Mouse (Mus musculus): ENCODE data around the gene Vdr. TPM values are rescaled to one million over a fixed set of nuclear protein-coding genes. Genes with fewer than 3 reads are reported as not detected.

Vdr gene
- polyA plus RNA-seq, 1 experiment from 2014 or later: 47.9 TPM

- ChIA-PET CTCF (interaction anchor here (1.8 to 2.1 kb wide), 2 partner anchors 41 to 96 kb away, joined by 6 read pairs; no protein-coding TSS in a partner anchor), POLR2A (no interaction called here)
- ATAC-seq (no peak), DNase-seq (ENCODE audit: low read depth, low spot score) (no peak)
- no peak for TF ChIP-seq CTCF (IDR thresholded peaks at IDR 0.05)
- H3K27me3 ChIP-seq: no peaks in the 10 kb centered on the region
- in situ Hi-C loops (cut with MboI; ENCODE audit: low pct_unique_long_range_greater_than_20kb): no loop called here
Measured at GRCm38 (mm10) chr15:97945656-97946315, 35.4 kb upstream of the Vdr start.

- CTCF ChIA-PET: interaction anchor here (0.7 to 2.1 kb wide), 3 partner anchors 19 to 95 kb away, joined by 3 to 6 read pairs (median 6); no protein-coding TSS in a partner anchor
- TF ChIP-seq CTCF (IDR thresholded peaks at IDR 0.05): no peak
- ATAC-seq (no peak), DNase-seq (ENCODE audit: low read depth, low spot score) (no peak)
- in situ Hi-C loops (cut with MboI; ENCODE audit: low pct_unique_long_range_greater_than_20kb): loop anchor here (5.0 kb wide), 1 partner anchor 38 kb away; no protein-coding TSS in a partner anchor
- H3K27me3 ChIP-seq: no peaks in the 10 kb centered on the region
- POLR2A ChIA-PET: no interaction called here
Measured at GRCm38 (mm10) chr15:97944919-97945574, 34.6 kb upstream of the Vdr start.

GRCm38 (mm10) chr15:97943356-97943755 lies 32.9 kb upstream of the Vdr start:
- ChIA-PET POLR2A (interaction anchor here (0.7 to 1.8 kb wide), 3 partner anchors 11 to 72 kb away, joined by 3 to 5 read pairs (median 4); no protein-coding TSS in a partner anchor), CTCF (interaction anchor here (1.2 kb wide), 2 partner anchors 8 to 21 kb away, joined by 4 read pairs; partner anchors contain the start of gene Tmem106c)
- H3K27me3 ChIP-seq: no peaks in the 10 kb centered on the region
- TF ChIP-seq CTCF (IDR thresholded peaks at IDR 0.05): no peak
- ATAC-seq (peak; percentile 37), DNase-seq (ENCODE audit: low read depth, low spot score) (no peak)
- in situ Hi-C loops (cut with MboI; ENCODE audit: low pct_unique_long_range_greater_than_20kb): loop anchor here (5.0 kb wide), 1 partner anchor 36 kb away; no protein-coding TSS in a partner anchor

GRCm38 (mm10) chr15:97942538-97942937 lies 32.1 kb upstream of the Vdr start:
- ChIA-PET CTCF (interaction anchor here (1.2 to 1.5 kb wide), 3 partner anchors 9 to 21 kb away, joined by 4 read pairs; partner anchors contain the start of gene Tmem106c), POLR2A (interaction anchor here (0.7 to 1.8 kb wide), 3 partner anchors 9 to 38 kb away, joined by 4 to 5 read pairs (median 4); no protein-coding TSS in a partner anchor)
- ATAC-seq: no peak
- in situ Hi-C loops (cut with MboI; ENCODE audit: low pct_unique_long_range_greater_than_20kb): loop anchor here (5.0 kb wide), 1 partner anchor 35 kb away; no protein-coding TSS in a partner anchor
- no peak for TF ChIP-seq CTCF (IDR thresholded peaks at IDR 0.05)
- DNase-seq (ENCODE audit: low read depth, low spot score): no peak
- no peaks in the 10 kb centered on the region for H3K27me3 ChIP-seq

GRCm38 (mm10) chr15:97941306-97941705 lies 30.9 kb upstream of the Vdr start:
- in situ Hi-C loops (cut with MboI; ENCODE audit: low pct_unique_long_range_greater_than_20kb): loop anchor here (5.0 kb wide), 1 partner anchor 34 kb away; no protein-coding TSS in a partner anchor
- no peaks in the 10 kb centered on the region for H3K27me3 ChIP-seq
- DNase-seq (ENCODE audit: low read depth, low spot score) (no peak), ATAC-seq (no peak)
- no peak for TF ChIP-seq CTCF (IDR thresholded peaks at IDR 0.05)
- ChIA-PET POLR2A (no interaction called here), CTCF (interaction anchor here (1.5 kb wide), 1 partner anchor 22 kb away, joined by 4 read pairs; the partner anchor contains the start of gene Tmem106c)

- POLR2A ChIA-PET: no interaction called here
- no peaks in the 10 kb centered on the region for H3K27me3 ChIP-seq
- DNase-seq (ENCODE audit: low read depth, low spot score): no peak
- ATAC-seq: no peak
- in situ Hi-C loops (cut with MboI; ENCODE audit: low pct_unique_long_range_greater_than_20kb): loop anchor here (5.0 kb wide), 1 partner anchor 33 kb away; no protein-coding TSS in a partner anchor
- TF ChIP-seq CTCF (IDR thresholded peaks at IDR 0.05): no peak
- CTCF ChIA-PET: interaction anchor here (1.0 kb wide), 1 partner anchor 23 kb away, joined by 4 read pairs; no protein-coding TSS in a partner anchor
Measured at GRCm38 (mm10) chr15:97940088-97940487, 29.7 kb upstream of the Vdr start.

GRCm38 (mm10) chr15:97938580-97938979 lies 28.1 kb upstream of the Vdr start:
- CTCF ChIA-PET: interaction anchor here (0.8 to 1.2 kb wide), 2 partner anchors 11 to 25 kb away, joined by 3 read pairs; partner anchors contain the start of gene Tmem106c
- no peak for ATAC-seq
- in situ Hi-C loops (cut with MboI; ENCODE audit: low pct_unique_long_range_greater_than_20kb): no loop called here
- no peak for TF ChIP-seq CTCF (IDR thresholded peaks at IDR 0.05)
- no peaks in the 10 kb centered on the region for H3K27me3 ChIP-seq
- POLR2A ChIA-PET: no interaction called here
- peak; percentile 44 for DNase-seq (ENCODE audit: low read depth, low spot score)

GRCm38 (mm10) chr15:97932441-97932840 lies 22.0 kb upstream of the Vdr start:
- no peak for TF ChIP-seq CTCF (IDR thresholded peaks at IDR 0.05)
- H3K27me3 ChIP-seq: no peaks in the 10 kb centered on the region
- in situ Hi-C loops (cut with MboI; ENCODE audit: low pct_unique_long_range_greater_than_20kb): no loop called here
- DNase-seq (ENCODE audit: low read depth, low spot score) (no peak), ATAC-seq (no peak)
- ChIA-PET POLR2A (no interaction called here), CTCF (interaction anchor here (0.9 kb wide), 1 partner anchor 8 kb away, joined by 3 read pairs; no protein-coding TSS in a partner anchor)

GRCm38 (mm10) chr15:97929259-97929824 lies 18.9 kb upstream of the Vdr start:
- DNase-seq (ENCODE audit: low read depth, low spot score): no peak
- CTCF ChIA-PET: interaction anchor here (1.4 kb wide), 1 partner anchor 33 kb away, joined by 4 read pairs; no protein-coding TSS in a partner anchor
- TF ChIP-seq CTCF (IDR thresholded peaks at IDR 0.05): no peak
- no peaks in the 10 kb centered on the region for H3K27me3 ChIP-seq
- in situ Hi-C loops (cut with MboI; ENCODE audit: low pct_unique_long_range_greater_than_20kb): no loop called here
- POLR2A ChIA-PET: no interaction called here
- ATAC-seq: no peak

- ChIA-PET CTCF (interaction anchor here (1.5 kb wide), 1 partner anchor 11 kb away, joined by 3 read pairs; no protein-coding TSS in a partner anchor), POLR2A (interaction anchor here (0.6 kb wide), 1 partner anchor 123 kb away, joined by 3 read pairs; no protein-coding TSS in a partner anchor)
- in situ Hi-C loops (cut with MboI; ENCODE audit: low pct_unique_long_range_greater_than_20kb): no loop called here
- no peaks in the 10 kb centered on the region for H3K27me3 ChIP-seq
- no peak for ATAC-seq
- TF ChIP-seq CTCF (IDR thresholded peaks at IDR 0.05): no peak
- DNase-seq (ENCODE audit: low read depth, low spot score): no peak
Measured at GRCm38 (mm10) chr15:97927821-97928220, 17.4 kb upstream of the Vdr start.
